Mouse (Mus musculus): ENCODE data around the gene Letm1.

Letm1 gene

DNA sequence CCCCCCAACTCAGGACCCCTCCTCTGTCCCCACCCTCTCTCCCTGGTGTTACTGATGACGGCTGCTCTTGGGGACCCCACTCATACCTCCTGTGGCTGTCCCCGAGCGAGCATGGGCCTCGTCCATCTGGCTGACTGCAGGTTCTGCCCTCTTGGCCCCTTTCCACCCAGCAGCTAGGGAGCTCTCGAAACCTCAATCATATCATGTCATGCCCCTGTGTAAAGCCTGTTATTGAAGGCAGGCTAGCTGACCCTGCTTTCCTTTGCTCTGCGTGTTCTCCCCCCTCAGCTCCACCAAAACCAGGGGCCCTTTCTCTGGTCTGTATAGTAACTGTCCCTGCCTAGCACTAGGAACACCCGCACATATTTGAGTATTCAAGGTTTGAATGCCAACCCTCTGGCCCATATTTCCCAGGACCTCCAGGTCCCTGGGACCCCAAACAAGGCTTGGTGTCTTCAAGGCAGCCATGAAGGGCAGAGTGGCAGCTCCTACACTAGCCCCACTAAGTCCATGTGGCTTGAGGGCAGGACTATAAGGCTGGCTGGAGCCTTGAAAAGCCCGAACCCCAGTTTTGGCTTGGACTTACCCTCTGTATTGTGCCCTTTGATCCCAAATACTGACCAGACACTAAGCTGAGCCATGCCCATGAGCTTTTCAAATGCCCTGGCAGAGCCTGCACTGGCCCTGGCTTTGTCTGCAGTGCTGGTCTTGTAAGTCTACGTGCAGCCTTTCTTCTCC, 76.8 kb downstream of the Letm1 start:
- no peak for DNase-seq

- no peak for DNase-seq
Observed at GRCm38 (mm10) chr5:33704945-33705611, 77.5 kb downstream of the Letm1 start.

DNA sequence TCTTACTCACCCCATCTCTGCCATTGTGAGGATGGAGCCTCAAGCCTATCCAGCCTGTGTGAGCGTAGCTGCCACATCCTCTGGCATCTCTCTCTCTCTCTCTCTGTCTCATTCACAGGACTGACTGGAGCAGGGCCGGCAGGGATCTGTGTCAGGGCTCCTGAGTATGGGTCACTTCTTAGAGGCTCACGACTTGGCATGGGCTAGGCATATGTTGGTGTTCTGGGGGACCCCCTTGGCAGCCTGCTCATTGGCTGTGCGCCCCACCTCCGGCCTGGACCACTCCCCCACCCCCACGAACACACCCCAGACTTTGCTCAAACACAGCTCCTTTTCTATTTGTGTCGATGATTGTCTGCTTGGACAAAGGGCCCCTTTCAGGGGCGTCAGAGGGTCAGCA, 78.6 kb downstream of the Letm1 start:
- DNase-seq, result no peak

DNA sequence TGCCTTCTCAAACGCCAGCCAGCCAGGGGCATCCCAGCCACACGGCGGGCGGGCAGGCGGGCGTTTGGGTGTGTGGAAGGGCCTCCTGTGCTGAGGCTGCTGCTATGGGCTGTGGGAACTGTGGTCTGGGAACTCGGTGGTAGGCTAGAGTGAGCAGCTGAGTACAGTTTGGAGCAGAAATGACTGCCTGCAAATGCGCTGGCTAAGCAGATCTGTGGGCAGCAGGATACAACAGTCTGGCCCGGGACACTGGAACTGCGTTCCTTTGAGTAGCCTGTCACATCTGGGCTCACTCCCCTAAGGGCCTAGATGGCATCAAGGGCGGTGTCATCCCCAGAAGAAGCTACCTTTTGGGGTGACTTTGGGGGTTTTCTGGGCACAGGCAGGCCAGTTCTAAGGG, 80.8 kb downstream of the Letm1 start:
- DNase-seq, result no peak

- no peak for DNase-seq
Observed at GRCm38 (mm10) chr5:33700010-33700409, 82.6 kb downstream of the Letm1 start.

GRCm38 (mm10) chr5:33698669-33699068, 83.9 kb downstream of the Letm1 start:
- DNase-seq, result no peak

- no peak for DNase-seq
Observed at GRCm38 (mm10) chr5:33697947-33698512, 84.6 kb downstream of the Letm1 start.

DNA sequence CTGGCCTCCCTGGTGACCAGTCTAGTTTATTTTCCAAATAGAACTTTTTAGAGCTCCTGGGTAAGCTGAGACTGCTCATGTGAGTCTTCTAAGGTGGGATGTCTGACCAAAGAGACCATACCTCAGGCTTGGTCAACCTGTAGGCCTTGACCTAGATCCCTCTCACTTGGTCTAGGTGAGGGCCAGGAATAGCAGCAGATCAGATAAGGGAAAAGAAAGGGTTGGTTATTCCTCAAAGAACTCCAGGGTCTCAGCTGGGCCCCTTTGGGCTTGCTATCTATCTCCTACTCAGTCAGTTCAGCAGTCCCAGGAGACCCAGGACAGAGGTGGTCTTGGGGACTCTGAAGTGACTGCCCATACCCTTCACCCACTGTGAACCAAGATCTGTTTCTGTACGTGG, 85.1 kb downstream of the Letm1 start:
- no peak for DNase-seq

GRCm38 (mm10) chr5:33696430-33696829, 86.2 kb downstream of the Letm1 start:
- DNase-seq, result no peak

GRCm38 (mm10) chr5:33695718-33696121, 86.9 kb downstream of the Letm1 start:
- DNase-seq, result no peak

- no peak for DNase-seq
Observed at GRCm38 (mm10) chr5:33694848-33695717, 87.5 kb downstream of the Letm1 start.

DNA sequence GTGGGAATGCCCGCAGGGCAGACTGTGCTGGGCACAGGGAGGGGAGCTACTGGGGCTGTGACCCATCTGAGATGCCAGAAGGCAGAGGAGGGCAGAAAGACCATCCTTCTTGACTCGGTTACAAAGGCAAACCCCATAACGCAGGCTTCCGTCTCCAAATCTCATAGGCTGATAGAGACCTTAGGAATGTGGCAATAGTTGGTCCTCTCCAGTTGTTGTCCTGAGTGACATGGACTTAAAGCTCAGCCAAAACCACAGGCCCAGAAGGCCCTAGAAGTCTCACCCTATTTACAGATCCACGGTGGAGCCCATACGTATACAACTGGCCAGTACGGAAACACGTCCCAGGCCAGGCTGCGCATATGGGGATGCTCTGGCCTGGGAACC, 88.2 kb downstream of the Letm1 start:
- DNase-seq, result no peak

- DNase-seq, result no peak
Observed at GRCm38 (mm10) chr5:33692393-33692792, 90.2 kb downstream of the Letm1 start.

DNA sequence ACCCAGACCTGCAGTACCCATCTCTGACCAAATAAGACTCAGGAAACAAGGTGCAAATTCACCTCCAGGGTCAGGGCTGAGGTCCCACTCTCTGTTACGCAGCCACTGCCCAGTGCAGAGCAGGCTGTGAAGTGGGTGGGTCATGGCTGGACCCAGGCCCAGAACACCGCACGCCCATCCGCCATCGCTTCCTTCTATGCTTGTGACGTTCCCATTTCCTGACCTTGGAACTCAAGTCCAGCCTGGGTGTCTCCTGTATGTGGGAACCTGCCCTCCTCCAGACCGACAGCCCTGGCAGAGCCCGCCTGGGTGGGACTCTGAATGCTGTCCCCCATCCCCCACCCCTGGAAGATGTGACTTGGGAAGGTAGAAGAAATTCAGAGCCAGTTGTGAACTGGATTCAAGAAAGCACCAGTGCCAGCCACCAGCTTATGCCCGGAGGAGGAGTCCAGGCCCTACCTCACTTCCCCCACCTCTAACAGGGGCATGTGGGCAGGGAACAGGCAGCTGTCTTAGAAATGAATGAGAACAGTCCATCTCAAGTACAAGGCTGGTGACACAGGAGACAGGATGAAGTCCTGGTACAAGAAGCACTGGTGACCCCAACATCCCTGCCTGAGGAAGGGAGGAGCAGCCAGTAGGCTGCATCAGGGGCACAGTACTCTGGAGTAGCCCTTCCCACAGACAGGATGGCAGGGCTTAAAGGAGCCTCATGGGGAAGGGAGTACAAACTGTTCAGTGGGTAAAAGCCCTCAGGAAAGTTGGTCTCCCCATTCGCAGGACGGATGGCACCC, 92.6 kb downstream of the Letm1 start:
- no peak for DNase-seq
